Mouse (Mus musculus) ES-E14 (cell line): ENCODE measurements at regions not wholly inside any gene's neighbourhood (a gene's known extent, or its start where the extent isn't known, plus 50 kb on each side); places are given as distances from the start of the nearest gene placed in this dataset.
"Not testable (repeated sequence)": the region's sequence is repeated elsewhere in the genome, so short reads cannot be mapped to it uniquely, and the experiment has no call there.

Experiments used
- DNase-seq: peaks from one replicate; pipeline ENCODE4 v3.0.0-alpha.2; 2013; ENCODE audit warnings: low read depth, low spot score
- H3K27ac ChIP-seq: 2 replicates; pipeline ENCODE4 v1.5.1; 2012; ENCODE audit warnings: low read depth, mild to moderate bottlenecking, low read length, moderate library complexity, mixed read lengths; ENCODE audit not compliant: poor library complexity, insufficient read depth, severe bottlenecking
- H3K36me3 ChIP-seq: 2 replicates; pipeline ENCODE4 v1.6.1; 2012; ENCODE audit warnings: mild to moderate bottlenecking, low read length, moderate library complexity, mixed read lengths; ENCODE audit not compliant: control insufficient read depth, poor library complexity, insufficient read depth, severe bottlenecking
- H3K4me1 ChIP-seq, 2 experiments: fragments of 150-350 bp in 1 of 2; sonication (generic) in 1 of 2; 2 replicates each; pipeline ENCODE4 v1.6.1; 2012; ENCODE audit warnings: low read length in 2 of 2, mild to moderate bottlenecking in 1 of 2, mixed read lengths in 1 of 2; ENCODE audit not compliant: control insufficient read depth in 2 of 2, insufficient read depth in 2 of 2, poor library complexity in 1 of 2
- H3K4me3 ChIP-seq, 2 experiments: fragments of 150-350 bp in 1 of 2; sonication (generic) in 1 of 2; 2 replicates each; pipeline ENCODE4 v1.5.1; 2012; ENCODE audit warnings: low read length in 2 of 2, low read depth in 1 of 2, mild to moderate bottlenecking in 1 of 2, mixed read lengths in 1 of 2; ENCODE audit not compliant: insufficient read depth in 1 of 2, poor library complexity in 1 of 2, severe bottlenecking in 1 of 2
- H3K9ac ChIP-seq: 2 replicates; pipeline ENCODE4 v1.6.1; 2012; ENCODE audit warnings: low read depth, mild to moderate bottlenecking, low read length, mixed read lengths; ENCODE audit not compliant: poor library complexity, insufficient read depth, severe bottlenecking
- H3K9me3 ChIP-seq: fragments of 150-350 bp; sonication (generic); 2 replicates; pipeline ENCODE4 v1.6.1; 2012; ENCODE audit warnings: low read depth, mild to moderate bottlenecking, low read length; ENCODE audit not compliant: control insufficient read depth, insufficient read depth
- CHD2 ChIP-seq: IDR thresholded peaks from 2 replicates; pipeline ENCODE4 v1.6.1; 2014; ENCODE audit warnings: mild to moderate bottlenecking, low read depth, low read length, inconsistent platforms
- HCFC1 ChIP-seq: IDR thresholded peaks from 2 replicates; pipeline ENCODE4 v1.6.1; 2012; ENCODE audit warnings: low read length, inconsistent platforms, borderline replicate concordance; ENCODE audit not compliant: insufficient read depth
- MAFK ChIP-seq: IDR thresholded peaks from 2 replicates; pipeline ENCODE4 v1.6.1; 2014; ENCODE audit warnings: mild to moderate bottlenecking, low read depth, low read length, inconsistent platforms; ENCODE audit not compliant: insufficient read depth
- ZC3H11A ChIP-seq: IDR thresholded peaks from 2 replicates; pipeline ENCODE4 v1.6.1; 2012; ENCODE audit warnings: low read depth, mild to moderate bottlenecking, inconsistent platforms, low read length, borderline replicate concordance
- ZNF384 ChIP-seq: IDR thresholded peaks from 2 replicates; pipeline ENCODE4 v1.6.1; 2012; ENCODE audit warnings: low read depth, low read length, inconsistent platforms
- in situ Hi-C, 2 experiments: fragments of 600-800 bp; cut with MboI; formaldehyde crosslinking; loops; one replicate each; pipeline ENCODE4 v1.15.1; 2025; ENCODE audit warnings: low sequenced_read_pairs in 2 of 2, inconsistent platforms in 1 of 2; ENCODE audit not compliant: unreplicated experiment in 2 of 2

- no peak overlapping the region for H3K27ac ChIP-seq
- no peaks in the 10 kb centered on the region for H3K4me1 ChIP-seq
- in situ Hi-C loops, result no loop called here
- H3K9ac ChIP-seq, result no peak overlapping the region
- H3K36me3 ChIP-seq, result no peaks in the 10 kb centered on the region
- TF ChIP-seq ZC3H11A (no peak), CHD2 (no peak), HCFC1 (no peak), MAFK (no peak), ZNF384 (no peak)
- H3K9me3 ChIP-seq, result no peaks in the 10 kb centered on the region
- H3K4me3 ChIP-seq, result no peak overlapping the region
- DNase-seq, result no peak
Observed at GRCm38 (mm10) chr8:15628584-15628983, 582.7 kb upstream of the BB014433 start.

GRCm38 (mm10) chr8:15623602-15624392 lies 577.9 kb upstream of the BB014433 start:
- H3K4me3 ChIP-seq, result peak overlapping the region; percentile 62 to 69
- H3K4me1 ChIP-seq, H3K27ac ChIP-seq, H3K36me3 ChIP-seq, in situ Hi-C loops, H3K9me3 ChIP-seq: not testable (repeated sequence)
- peak overlapping the region; percentile 53 for H3K9ac ChIP-seq
- peak; percentile 15 for DNase-seq

GRCm38 (mm10) chr8:15610217-15610616 lies 564.3 kb upstream of the BB014433 start:
- in situ Hi-C loops, result no loop called here
- Histone ChIP-seq H3K9ac (no peak overlapping the region), H3K4me3 (no peak overlapping the region), H3K9me3 (no peaks in the 10 kb centered on the region), H3K4me1 (no peaks in the 10 kb centered on the region), H3K27ac (no peak overlapping the region), H3K36me3 (no peaks in the 10 kb centered on the region)
- DNase-seq, result no peak
- no peak for TF ChIP-seq MAFK
- no peak for TF ChIP-seq ZC3H11A
- no peak for TF ChIP-seq CHD2
- no peak for TF ChIP-seq ZNF384
- TF ChIP-seq HCFC1, result no peak

- no peak overlapping the region for H3K4me3 ChIP-seq
- H3K9me3 ChIP-seq, result no peaks in the 10 kb centered on the region
- no peak overlapping the region for H3K9ac ChIP-seq
- in situ Hi-C loops, result no loop called here
- TF ChIP-seq HCFC1, result no peak
- TF ChIP-seq ZC3H11A, result no peak
- no peaks in the 10 kb centered on the region for H3K4me1 ChIP-seq
- H3K27ac ChIP-seq, result no peak overlapping the region
- H3K36me3 ChIP-seq, result no peaks in the 10 kb centered on the region
- no peak for DNase-seq
Observed at GRCm38 (mm10) chr8:15607598-15608215, 561.8 kb upstream of the BB014433 start.

DNA sequence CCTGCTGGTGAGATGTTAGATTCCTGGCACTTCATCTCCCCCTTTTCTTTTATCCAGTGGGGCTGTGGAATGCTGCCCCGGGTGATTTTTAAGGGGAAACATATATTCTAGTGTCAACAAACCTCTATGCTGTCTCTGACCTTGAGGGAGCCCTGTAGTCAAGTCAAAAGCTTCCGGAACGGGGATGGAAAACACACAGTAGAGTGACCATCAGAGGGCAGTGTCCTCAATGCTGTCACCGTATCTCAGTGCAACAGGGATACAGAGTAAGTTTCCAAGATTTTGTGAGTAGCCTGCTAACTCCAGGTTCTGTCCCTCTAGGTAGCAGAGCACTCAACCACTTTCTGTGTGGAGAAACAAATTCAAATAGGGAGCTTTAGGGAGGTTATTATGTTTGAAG lies 555.7 kb upstream of the BB014433 start:
- Histone ChIP-seq H3K9me3 (no peaks in the 10 kb centered on the region), H3K27ac (no peak overlapping the region), H3K4me3 (no peak overlapping the region), H3K36me3 (no peaks in the 10 kb centered on the region), H3K9ac (no peak overlapping the region), H3K4me1 (no peaks in the 10 kb centered on the region)
- TF ChIP-seq CHD2 (no peak), ZNF384 (no peak), HCFC1 (no peak), ZC3H11A (peak; percentile 72; the same call in 1 of the 2 replicates), MAFK (no peak)
- peak; percentile 40 for DNase-seq
- in situ Hi-C loops, result no loop called here
